Mouse (Mus musculus): ENCODE measurements at regions not wholly inside any gene's neighbourhood (a gene's known extent, or its start where the extent isn't known, plus 50 kb on each side); places are given as distances from the start of the nearest gene placed in this dataset.
A peak's percentile ranks its signal among the peaks of the same experiment; 100 is the strongest.
"Not testable (repeated sequence)": the region's sequence is repeated elsewhere in the genome, so short reads cannot be mapped to it uniquely, and the experiment has no call there.

DNA sequence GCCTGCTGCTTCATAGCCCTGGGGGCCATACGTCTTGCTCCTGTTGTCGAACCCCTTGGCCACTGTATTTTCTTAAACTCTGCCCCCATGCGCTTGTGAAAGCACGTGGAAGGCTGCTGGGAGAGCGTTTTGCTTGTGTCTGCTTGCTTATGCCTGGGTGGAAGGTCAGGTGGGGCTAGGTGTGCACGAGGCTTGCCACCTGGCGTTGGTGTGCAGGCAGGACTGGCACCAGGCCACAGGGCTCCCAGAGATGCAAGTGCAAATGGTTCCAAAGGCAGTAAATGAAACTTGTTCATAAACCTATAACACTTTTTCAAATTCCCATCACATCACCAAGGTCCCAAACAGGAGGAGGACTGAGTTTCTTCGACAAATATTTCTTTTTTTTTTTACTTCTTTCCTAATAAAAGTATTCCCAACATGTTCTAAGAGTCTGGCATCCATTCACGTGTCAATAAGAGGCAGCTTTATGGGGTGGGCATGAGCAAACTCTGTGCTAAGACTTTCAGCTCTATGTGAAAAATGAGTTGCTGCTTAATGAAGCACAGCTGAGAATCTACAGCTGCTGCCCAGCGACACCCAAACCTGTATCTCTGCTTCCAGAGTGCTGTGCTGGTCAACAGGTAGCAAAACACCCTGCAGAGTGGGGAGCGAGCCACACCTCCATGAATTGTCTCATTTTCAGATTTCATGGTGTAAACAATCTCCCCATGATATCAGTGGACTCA is 116.0 kb upstream of the Gmds start:
- DNase-seq (ENCODE audit: low read depth, low spot score), result no peak

DNA sequence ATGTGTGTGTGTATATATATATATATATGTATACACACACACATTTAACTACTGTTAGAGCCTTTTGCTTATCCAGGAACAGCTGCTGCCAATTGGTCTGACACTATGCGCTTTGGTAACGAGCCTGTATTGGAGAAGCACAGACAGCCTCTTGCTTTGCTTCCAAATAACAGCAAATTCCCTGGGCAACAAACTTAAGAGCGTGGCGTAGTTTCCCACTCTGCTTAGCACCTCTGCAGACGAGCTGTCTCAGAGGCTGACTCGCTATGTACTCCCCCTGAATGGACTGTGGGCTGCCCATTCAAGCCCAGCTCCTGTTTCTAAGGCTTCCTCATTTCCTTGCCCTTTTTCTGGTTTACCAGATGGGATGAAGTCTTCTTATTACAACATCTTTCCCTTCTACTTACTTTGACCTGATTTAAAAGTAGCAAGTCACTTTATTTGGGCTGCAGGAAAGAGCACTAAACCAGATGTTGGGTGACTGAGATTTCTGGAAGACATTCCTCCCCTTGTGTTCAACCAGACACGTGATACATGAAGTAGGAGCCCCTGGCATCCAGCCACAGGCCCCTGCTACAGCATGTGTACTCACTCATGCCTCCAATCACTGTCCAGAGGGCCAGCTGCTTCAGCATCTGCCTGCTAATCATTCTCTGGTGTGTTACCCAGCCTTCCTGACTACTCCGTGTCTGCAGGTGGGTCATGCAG is 111.3 kb upstream of the Gmds start:
- no peak for DNase-seq (ENCODE audit: low read depth, low spot score)

DNA sequence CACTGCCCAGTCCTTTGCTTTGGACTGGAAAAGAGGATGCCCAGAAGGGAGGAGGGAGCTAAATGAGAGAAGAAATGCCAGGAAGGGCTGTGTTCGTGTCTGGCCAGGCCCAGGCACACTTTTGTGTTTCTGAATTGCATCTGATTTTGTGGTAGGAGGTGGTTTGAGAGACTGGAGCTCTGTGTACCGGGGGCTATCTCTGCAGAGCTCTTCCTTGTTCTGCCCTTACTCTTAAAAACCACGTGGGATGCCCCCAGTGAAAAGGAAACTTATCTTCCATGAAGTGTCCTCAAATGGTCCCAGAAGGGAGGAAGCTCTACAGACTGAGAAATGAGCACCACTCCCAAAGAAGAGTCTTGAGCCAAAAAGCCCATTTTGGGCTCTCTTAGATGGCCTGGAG is 106.0 kb upstream of the Gmds start:
- DNase-seq (ENCODE audit: low read depth, low spot score), result no peak

DNA sequence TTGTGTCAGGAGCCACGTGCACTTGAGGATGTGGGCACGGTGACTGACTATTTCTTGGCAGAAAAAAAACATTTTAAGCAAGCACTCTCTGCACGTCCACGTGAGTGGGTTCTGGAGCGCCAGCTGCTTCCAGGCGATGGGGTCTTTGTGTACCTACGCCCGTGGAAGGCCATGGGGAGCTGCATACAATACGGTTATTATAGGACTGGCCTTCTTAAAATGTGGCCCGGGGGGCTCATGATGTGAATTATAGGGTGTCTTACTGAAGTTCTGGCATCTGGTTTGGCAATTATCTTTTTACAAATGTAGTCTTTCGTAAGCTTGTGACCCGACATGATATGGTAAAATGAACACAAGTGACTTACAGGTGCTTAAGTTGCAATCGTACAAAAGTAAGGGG is 103.5 kb upstream of the Gmds start:
- no peak for DNase-seq (ENCODE audit: low read depth, low spot score)

DNA sequence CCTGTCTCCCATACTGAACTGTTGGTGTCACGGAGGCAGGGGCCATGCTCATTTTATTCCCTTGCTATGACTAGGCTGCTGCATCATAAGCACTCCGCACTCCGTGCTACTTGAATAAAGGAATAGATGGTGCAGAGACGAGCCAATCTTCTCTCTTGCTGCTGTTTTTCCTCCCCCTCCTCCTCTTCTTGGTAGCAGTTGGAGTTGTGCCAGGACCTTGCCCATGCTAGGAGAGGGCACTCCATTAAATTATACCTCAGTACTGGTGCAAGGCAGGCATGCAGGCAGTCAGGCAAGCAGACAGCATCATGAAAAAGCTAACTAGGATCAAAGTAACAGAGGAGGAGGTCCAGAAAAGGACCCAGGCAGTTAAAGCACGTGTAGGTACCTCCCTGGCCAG is 96.6 kb upstream of the Gmds start:
- DNase-seq (ENCODE audit: low read depth, low spot score), result no peak

DNA sequence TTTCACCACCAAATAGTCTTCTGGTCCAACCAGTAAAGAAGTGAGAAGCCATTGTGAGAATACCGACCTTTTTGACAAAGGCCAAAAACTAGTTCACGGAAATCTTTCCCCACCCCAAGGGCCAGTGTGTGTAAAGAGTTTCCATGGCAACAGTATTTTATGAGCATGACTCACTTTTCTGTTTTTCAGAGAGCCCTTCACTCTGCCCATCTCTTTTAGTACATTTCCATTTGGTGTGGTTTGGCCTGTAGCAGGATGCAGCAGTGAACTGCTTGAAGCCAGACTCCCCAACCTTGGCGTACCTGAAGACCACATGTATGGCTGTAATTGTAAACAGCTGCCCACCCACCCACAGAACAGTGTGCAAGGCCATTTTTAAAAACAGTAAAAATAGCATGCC is 89.9 kb upstream of the Gmds start:
- no peak for DNase-seq (ENCODE audit: low read depth, low spot score)

DNA sequence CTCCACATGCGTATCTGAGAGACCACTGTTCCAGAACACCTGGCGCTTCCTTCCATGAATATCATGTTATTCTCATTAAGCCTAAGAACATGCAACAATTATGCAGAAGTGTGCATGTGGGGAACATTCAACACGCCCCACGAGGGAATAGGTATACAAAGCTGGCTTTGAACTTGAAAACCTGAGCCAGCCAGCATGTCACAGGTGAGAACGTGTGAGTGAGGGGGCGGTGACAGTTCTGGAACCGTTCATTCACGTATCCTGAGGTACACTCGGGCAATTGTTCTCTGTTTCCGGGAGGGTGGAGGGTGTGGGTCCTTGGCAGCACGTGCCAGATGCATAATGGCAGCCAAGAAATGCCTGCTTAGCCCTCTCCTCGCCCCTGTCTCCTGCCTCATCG is 88.4 kb upstream of the Gmds start:
- no peak for DNase-seq (ENCODE audit: low read depth, low spot score)

DNA sequence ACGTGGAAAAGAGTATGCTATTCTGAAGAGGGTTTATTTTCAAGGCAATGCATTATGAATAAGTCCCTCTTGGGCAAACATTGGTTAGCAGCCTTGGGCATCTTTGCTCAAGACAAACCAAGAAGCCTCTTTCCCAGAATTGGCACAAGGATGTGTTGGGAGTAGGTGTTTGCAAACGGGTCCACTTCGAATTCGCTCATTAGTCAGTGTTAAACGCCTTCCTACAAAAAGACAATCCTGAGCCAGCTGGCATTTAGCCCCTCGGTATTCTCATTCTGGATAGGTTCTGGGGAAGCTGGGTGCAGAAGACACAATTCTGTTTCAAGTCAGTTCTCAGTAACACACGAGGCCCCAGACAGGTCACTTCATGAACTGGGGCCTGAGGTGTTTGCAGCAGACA is 87.7 kb upstream of the Gmds start:
- DNase-seq (ENCODE audit: low read depth, low spot score), result no peak

DNA sequence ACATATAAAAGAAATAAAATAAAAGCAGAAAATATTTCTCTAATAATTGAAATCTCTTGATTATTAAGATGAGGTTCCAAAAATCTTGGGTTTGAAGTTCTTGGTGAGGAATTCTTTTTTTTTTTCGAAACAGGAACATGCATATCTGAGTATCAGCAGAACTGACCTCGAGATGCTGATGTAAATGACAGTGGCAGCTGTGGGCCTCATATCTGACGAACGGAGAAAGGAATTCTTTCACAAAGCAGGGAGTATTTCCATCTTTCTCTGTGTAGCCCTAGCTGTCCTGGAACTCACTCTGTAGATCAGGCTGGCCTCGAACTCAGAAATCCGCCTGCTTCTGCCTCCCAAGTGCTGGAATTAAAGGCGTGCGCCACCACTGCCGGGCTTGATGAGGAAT is 86.0 kb upstream of the Gmds start:
- DNase-seq (ENCODE audit: low read depth, low spot score), result not testable (repeated sequence)

DNA sequence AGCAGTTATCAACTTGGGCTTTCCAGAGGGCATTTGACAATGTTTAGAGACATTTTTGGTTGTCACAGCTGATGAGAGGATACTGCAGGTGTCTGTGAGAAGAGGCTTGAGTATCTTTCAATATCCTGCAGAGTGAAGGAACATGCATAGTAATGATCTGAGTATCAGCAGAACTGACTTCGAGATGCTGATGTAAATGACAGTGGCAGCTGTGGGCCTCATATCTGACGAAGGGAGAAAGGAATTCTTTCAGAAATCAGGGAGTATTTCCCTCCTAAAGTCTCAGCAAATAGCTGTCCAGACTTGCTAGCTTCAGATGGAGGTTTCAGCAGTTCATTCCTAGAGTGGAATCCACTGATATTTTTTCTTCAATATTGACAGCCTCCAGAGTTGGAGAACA is 83.9 kb upstream of the Gmds start:
- no peak for DNase-seq (ENCODE audit: low read depth, low spot score)

DNA sequence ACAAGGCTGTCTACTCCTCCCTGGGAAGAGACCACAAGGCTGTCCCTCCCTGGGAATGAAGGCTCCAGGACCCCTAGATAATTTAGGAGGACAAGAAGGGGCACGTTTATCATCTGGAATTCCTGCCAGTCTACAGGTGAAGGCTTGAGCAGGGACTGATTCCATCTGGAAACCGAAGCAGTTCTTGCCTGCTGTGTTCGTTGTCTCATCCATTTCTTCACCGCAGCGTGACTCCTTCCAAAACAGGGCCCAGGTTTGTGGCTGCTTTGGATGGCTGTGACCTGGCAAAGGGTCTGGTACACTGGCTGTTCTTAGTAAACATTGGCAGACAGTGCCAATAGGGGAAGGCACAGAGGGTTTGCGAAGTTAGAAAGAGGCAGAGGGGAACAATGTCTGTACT is 80.8 kb upstream of the Gmds start:
- DNase-seq (ENCODE audit: low read depth, low spot score), result no peak

DNA sequence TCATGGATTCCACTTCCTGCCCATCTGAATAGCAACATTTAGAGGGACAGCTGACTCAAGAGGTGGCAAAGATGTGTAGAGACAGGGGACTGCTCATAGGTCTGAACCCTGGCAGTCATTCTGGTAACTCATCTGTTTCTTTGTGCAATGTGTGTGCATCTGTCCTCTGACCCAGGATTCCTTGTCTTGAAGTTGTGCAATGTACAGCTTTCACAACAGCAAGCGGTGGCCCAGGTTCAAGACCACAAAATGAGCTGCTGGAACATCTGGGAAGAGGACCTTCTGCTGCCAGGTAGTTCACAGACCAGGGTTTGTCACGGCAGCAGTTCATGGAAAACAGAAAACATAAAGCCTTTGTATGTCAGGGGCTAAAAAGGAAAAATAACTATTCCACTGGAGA is 80.1 kb upstream of the Gmds start:
- DNase-seq (ENCODE audit: low read depth, low spot score), result no peak

DNA sequence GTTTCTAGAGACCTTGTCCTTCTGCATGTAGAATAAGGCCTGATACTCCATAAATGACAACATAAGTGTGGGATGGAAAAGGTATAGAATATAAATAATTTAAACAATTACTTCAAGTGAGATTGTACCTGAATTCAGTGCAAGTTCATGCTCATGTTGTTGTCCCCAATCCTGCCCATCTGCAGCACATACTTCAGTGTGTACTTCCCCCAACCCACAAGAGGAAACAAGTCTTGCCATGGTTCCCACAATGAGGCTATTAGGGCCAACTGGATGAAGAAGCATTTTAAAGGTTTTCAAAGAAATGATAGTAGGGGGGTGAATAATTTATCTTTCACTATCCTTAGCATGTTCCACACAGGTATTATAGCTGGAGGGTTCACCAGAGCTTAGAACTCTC is 79.4 kb upstream of the Gmds start:
- DNase-seq (ENCODE audit: low read depth, low spot score), result no peak

DNA sequence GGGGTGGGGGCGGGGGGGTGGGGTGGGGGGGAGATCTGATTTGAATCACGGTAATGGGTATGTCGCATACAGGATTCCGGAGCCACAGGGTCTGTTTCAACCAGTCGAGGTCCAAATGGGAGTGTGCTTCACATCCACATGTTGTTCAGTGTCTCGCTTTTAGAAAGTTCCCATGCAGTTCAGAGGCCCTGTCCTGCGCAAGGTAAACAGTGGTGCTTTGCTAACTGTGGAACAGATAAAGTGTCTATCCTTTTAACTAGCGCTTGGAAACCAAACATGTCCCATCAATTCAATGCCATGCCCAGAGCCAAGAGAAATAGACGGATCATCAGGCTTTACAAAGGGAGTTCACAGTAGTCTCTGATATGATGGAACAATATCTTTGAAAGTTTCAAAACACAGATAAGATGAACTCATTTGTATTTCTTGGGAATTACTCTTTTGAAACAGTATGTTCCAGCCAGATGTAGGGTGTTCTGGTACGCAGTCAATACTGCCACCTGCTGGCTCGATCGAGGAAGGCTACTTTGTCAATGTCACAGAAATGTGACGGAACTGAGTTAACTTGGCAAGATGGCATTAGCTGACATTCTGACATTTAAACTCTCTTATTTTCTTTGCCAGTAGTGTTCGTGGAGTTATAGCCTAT is 72.9 kb upstream of the Gmds start:
- peak; percentile 63 for DNase-seq (ENCODE audit: low read depth, low spot score)

DNA sequence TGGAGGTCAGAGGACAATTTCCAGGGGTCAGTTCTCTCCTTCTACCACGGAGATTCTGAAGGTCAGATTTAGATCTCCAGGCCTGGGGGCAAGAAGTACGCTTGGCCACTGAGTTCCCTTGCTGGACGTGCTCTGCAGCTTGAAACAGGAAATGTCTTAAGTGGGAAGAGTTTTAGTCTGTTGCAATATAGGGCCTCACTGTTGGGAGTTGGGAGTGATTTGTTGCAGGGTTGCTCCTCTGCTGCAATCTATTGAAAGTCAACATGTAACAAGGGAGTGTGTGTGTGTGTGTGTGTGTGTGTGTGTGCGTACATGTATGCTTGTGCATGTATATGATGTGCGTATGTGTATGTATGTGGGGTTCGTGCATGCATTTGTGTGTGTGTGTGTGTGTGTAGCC is 71.5 kb upstream of the Gmds start:
- no peak for DNase-seq (ENCODE audit: low read depth, low spot score)

DNA sequence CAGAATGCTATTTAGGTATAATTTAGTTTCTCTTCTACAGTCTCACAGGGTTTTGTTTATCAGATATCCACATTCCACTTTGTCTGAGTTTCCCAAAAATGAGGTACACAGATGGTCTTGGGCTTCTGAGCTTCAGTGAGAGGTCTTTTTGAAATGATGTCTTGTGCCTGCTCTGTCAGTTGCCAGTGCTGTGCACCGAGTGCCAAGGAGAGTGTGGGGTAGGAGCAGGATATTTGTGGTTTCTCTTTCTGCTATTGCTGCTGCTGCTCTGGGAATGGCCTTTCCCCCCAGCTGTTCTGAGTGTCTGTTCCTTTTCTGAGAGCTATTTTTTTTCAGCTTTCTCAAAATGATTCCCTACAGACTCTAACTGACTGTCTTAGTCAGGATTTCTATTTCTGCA is 60.1 kb upstream of the Gmds start:
- DNase-seq (ENCODE audit: low read depth, low spot score), result no peak

All from A20 (cell line).